Mouse (Mus musculus) stomach, embryonic 14.5 days (tissue): ENCODE results near the gene Dqx1. TPM values are rescaled to one million over a fixed set of nuclear protein-coding genes. Genes with fewer than 3 reads are reported as not detected.

Source experiments
- ATAC-seq: fragments of 200-750 bp; cut with Nextera tagmentation; 2 replicates; pipeline ENCODE4 v1.8.0; 2017; ENCODE audit warnings: low read depth, moderate TSS enrichment; ENCODE audit not compliant: insufficient number of reproducible peaks, insufficient read depth, low FRiP score
- H3K27ac ChIP-seq: fragments of 300-500 bp; sonication (generic); 2 replicates; pipeline ENCODE4 v1.5.1; 2014; ENCODE audit warnings: mild to moderate bottlenecking, low read length, moderate library complexity, mixed read lengths
- H3K27me3 ChIP-seq: fragments of 300-500 bp; sonication (generic); 2 replicates; pipeline ENCODE4 v1.6.1; 2014; ENCODE audit warnings: low read length, control low read depth, mixed read lengths; ENCODE audit not compliant: control insufficient read depth, insufficient read depth
- H3K36me3 ChIP-seq: fragments of 300-500 bp; sonication (generic); 2 replicates; pipeline ENCODE4 v1.6.1; 2014; ENCODE audit warnings: mild to moderate bottlenecking, control low read depth, low read length, moderate library complexity, mixed read lengths; ENCODE audit not compliant: control insufficient read depth, insufficient read depth
- H3K4me1 ChIP-seq: fragments of 300-500 bp; sonication (generic); 2 replicates; pipeline ENCODE4 v1.6.1; 2014; ENCODE audit warnings: low read length, control low read depth, mixed read lengths; ENCODE audit not compliant: control insufficient read depth, insufficient read depth
- H3K4me2 ChIP-seq: fragments of 300-500 bp; sonication (generic); replicated peaks from 2 replicates; pipeline ENCODE4 v1.6.1; 2014; ENCODE audit warnings: low read depth, low read length, control low read depth
- H3K4me3 ChIP-seq: fragments of 300-500 bp; sonication (generic); 2 replicates; pipeline ENCODE4 v1.5.1; 2014; ENCODE audit warnings: low read depth, low read length, control low read depth
- H3K9ac ChIP-seq: fragments of 300-500 bp; sonication (generic); replicated peaks from 2 replicates; pipeline ENCODE4 v1.6.1; 2014; ENCODE audit warnings: low read depth, mild to moderate bottlenecking, control low read depth, low read length, moderate library complexity, mixed read lengths
- H3K9me3 ChIP-seq: fragments of 300-500 bp; sonication (generic); 2 replicates; pipeline ENCODE4 v1.6.1; 2016; ENCODE audit warnings: low read depth, low read length, control low read depth; ENCODE audit not compliant: control insufficient read depth
- WGBS: fragments of 180-500 bp; shearing (Covaris S2); extraction: QIAGEN DNeasy Blood & Tissue Kit; methylation state at CpG from one replicate; pipeline ENCODE4 v1.1.7; 2014; 5-methylcytosine and 5-hydroxymethylcytosine counted together
- polyA plus RNA-seq: library from polyadenylated mRNA; unstranded; fragments of >200 nt; fragmentation: Nextera tagmentation; extraction: Ambion mirVana; gene quantifications from 2 replicates; pipeline ENCODE4 v1.2.1, GENCODE M21; 2014

Gene Dqx1
- polyA plus RNA-seq, 1 experiment from 2014 or later: 4.2 TPM

DNA sequence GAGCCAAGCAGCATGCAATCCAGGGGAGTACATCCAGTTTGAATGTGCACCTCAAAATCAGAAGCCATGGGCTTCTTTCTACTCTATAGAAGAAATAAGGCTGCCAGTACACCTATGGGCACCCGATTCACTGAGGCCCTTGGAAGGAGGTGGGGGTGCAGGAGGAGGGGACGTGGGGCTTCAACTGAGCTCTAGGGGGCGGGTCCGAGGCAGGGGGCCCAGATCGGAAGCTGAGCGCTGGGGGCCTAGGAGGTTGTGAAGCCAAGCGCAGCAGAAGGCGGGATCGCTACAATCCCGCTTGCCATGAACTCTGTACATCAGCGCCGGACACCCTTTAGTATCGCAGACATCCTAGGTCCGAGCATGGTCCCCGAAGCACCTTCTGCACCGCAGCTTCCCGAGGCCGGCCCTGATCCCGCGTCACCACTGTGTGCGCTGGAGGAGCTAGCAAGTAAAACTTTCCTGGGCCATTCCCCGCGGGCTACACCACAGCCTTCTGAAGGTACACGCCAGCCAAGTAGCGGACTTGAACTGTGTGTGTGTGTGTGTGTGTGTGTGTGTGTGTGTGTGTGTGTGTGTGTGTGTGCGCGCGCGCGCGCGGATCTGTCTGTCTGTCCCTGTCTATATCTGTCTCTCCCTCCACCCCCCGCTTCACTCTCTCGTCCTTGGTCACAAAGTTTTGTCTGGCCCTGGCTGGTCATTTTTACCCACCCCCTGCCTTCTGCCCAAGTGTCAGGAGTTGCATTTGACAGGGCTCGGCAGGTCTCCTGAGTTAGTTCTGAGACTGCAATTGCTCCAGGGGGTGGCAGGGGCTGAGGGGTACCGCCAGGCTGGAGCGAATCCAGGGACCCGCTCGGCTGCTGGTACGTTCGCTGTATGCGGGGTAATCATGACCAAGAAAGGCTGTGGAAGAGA lies 28.7 kb downstream of the Dqx1 start, which contains the start of gene Lbx2:
Gene Lbx2, plus strand, starts transcription at position 247 of the 915 bp plus-strand sequence.
- Histone ChIP-seq H3K9ac (no peak within 1 kb of the TSS), H3K4me2 (peak within 1 kb of the TSS; percentile 25; the same call in 1 of the 2 replicates), H3K9me3 (no peaks in the 10 kb centered on the region), H3K4me1 (0 out of 2 replicates have a peak, but pooled peaks cover 4% of the 10 kb centered on the region), H3K27me3 (peaks cover 52% of the 10 kb centered on the region), H3K4me3 (peak within 1 kb of the TSS; percentile 18; the same call in 1 of the 2 replicates), H3K36me3 (no peaks in the 10 kb centered on the region), H3K27ac (no peak within 1 kb of the TSS)
- 3% methylated on average over 37 of the region's 42 CpGs for WGBS
- no peak for ATAC-seq

DNA sequence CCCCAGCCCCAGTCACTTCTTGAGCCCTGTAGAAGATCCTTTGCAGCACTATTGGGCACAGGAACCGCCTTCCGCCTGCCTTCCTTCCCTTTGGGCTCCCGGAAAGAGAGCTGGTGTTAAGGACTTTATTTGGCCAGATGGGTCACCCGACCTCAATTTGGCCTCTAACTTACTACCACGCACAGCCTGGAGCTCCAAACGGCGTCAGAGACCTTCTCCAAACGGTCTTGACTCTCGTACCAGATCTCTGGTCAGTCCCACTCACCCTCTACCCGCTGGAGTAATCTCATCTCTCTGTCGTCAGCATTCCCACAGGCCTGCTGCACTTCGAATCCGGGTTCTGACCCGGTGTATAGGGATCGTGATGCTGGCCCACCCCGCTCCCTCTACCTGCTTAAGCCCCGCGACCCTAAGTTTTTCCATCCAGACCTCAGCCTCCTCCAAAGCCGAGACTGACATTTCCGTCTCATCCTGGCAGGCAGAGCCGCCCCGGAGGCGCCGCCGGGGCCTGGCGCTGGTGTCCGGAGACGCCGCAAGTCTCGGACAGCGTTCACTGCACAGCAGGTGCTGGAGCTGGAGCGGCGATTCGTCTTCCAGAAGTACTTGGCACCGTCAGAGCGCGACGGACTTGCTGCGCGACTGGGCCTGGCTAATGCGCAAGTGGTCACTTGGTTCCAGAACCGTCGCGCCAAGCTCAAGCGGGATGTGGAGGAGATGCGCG lies 29.7 kb downstream of the Dqx1 start:
- H3K4me2 ChIP-seq: peak overlapping the region; percentile 25
- 0 out of 2 replicates have a peak, but pooled peaks cover 4% of the 10 kb centered on the region for H3K4me1 ChIP-seq
- WGBS: 4% methylated on average over 47 of the region's 47 CpGs
- no peak for ATAC-seq
- no peaks in the 10 kb centered on the region for H3K9me3 ChIP-seq
- no peaks in the 10 kb centered on the region for H3K36me3 ChIP-seq
- peaks cover 51% of the 10 kb centered on the region for H3K27me3 ChIP-seq
- no peak overlapping the region for H3K9ac ChIP-seq
- no peak overlapping the region for H3K27ac ChIP-seq
- H3K4me3 ChIP-seq: peak overlapping the region; percentile 18; the same call in 1 of the 2 replicates

DNA sequence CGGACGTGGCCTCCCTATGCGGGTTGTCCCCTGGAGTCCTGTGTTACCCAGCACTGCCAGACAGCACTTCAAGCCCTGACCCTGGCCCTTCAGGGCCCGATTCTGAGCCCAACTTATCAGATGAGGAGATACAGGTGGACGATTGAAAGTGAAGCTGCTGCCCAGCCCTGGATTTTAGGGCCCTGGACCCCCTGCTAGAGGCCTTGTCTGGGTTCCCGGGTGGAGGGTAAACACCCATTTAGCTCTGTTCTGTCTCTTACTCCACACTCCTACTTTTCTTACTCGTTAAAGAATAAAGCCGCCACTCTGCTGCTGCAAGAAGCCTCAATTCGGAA lies 30.2 kb downstream of the Dqx1 start:
- H3K9ac ChIP-seq: no peak overlapping the region
- peak overlapping the region; percentile 18; the same call in 1 of the 2 replicates for H3K4me3 ChIP-seq
- peaks cover 47% of the 10 kb centered on the region for H3K27me3 ChIP-seq
- peak overlapping the region; percentile 25 for H3K4me2 ChIP-seq
- H3K9me3 ChIP-seq: no peaks in the 10 kb centered on the region
- H3K4me1 ChIP-seq: 0 out of 2 replicates have a peak, but pooled peaks cover 4% of the 10 kb centered on the region
- ATAC-seq: no peak
- no peaks in the 10 kb centered on the region for H3K36me3 ChIP-seq
- H3K27ac ChIP-seq: no peak overlapping the region
- 13% methylated on average over 9 of the region's 9 CpGs for WGBS

DNA sequence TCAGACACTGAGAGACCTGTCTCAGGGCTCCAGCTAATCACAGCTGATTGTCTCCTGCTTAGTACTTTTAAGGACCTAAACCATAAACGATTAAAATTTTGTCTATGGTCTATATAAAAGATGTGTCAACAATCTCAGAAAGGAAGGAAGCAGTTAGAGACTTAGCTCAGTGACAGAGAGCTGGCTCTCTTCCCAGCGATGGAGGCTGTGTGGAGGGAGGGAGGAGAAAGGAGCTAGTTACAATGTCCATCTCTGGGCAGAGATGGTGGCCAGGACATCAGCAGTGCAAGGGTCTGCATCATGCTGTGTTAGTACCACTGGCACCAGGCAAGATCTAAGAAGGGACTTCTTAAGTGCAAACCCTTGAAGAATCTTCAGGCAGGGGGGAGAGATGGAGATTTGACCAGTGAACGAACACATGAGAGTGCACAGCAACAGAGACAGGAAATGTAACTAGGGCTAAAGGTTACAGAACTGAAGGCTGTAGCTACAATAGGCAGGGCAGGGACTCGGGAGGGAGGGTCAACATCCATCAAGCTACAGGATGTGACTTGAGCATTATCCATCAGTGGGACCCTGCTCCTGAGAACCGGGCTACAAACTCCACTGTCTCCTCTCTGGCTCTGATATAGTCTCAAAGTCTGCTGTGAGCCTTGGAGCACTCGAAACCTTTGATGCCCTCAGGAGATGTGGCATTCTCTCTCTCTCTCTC lies 34.9 kb downstream of the Dqx1 start:
- Histone ChIP-seq H3K27me3 (peaks cover 16% of the 10 kb centered on the region), H3K4me1 (0 out of 2 replicates have a peak, but pooled peaks cover 2% of the 10 kb centered on the region), H3K9me3 (no peaks in the 10 kb centered on the region), H3K4me2 (no peak overlapping the region), H3K36me3 (no peaks in the 10 kb centered on the region), H3K9ac (no peak overlapping the region), H3K4me3 (no peak overlapping the region), H3K27ac (no peak overlapping the region)
- 29% methylated on average over 6 of the region's 6 CpGs for WGBS
- no peak for ATAC-seq

DNA sequence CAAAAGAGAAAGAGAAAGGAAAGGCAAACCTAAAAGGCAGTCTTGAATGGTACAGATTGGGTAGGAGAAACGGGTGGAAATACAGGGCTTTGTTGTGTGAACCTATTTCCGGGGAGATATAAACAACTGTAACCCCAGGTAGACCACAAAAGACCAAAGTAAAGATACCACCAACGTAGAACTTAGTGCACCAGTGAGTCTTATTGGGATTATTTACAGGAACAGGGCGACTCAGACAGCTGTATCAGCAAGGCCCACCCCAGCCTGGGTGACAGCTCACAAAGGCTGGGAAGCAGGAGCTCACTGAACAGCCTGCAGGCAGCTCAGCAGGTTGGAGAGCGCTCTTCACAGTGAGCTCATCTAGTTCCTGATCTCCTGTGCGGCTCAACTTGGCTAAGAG lies 38.3 kb downstream of the Dqx1 start:
- no peaks in the 10 kb centered on the region for H3K4me1 ChIP-seq
- H3K4me2 ChIP-seq: no peak overlapping the region
- ATAC-seq: no peak
- 42% methylated on average over 6 of the region's 6 CpGs for WGBS
- H3K9me3 ChIP-seq: no peaks in the 10 kb centered on the region
- no peaks in the 10 kb centered on the region for H3K36me3 ChIP-seq
- no peaks in the 10 kb centered on the region for H3K27me3 ChIP-seq
- H3K27ac ChIP-seq: no peak overlapping the region
- H3K4me3 ChIP-seq: no peak overlapping the region
- H3K9ac ChIP-seq: no peak overlapping the region

DNA sequence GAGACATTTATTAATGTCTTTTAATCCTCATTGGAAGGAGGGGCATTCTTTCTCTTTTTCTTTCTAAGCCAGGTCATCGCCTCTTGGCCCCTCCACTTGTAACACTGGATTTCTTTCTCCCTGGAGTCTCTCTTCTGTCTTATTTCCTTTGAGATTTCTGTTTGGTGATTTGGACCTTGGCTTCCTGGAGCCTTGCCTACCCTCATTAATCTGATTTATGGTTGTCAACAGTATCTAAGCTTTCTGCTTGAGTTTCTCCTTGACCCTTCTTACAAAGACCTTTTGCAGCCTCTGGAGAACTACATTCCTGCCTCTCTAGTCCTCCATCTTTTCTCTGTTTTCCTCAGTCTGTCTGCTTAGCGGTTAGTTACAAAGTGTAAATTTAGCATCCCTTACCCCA lies 40.8 kb downstream of the Dqx1 start:
- Histone ChIP-seq H3K9ac (no peak overlapping the region), H3K27me3 (no peaks in the 10 kb centered on the region), H3K36me3 (no peaks in the 10 kb centered on the region), H3K4me3 (no peak overlapping the region), H3K4me1 (peaks cover 10% of the 10 kb centered on the region; the same call in 1 of the 2 replicates), H3K27ac (no peak overlapping the region), H3K4me2 (no peak overlapping the region), H3K9me3 (no peaks in the 10 kb centered on the region)
- no peak for ATAC-seq
- WGBS: 38% methylated on average over 2 of the region's 2 CpGs

DNA sequence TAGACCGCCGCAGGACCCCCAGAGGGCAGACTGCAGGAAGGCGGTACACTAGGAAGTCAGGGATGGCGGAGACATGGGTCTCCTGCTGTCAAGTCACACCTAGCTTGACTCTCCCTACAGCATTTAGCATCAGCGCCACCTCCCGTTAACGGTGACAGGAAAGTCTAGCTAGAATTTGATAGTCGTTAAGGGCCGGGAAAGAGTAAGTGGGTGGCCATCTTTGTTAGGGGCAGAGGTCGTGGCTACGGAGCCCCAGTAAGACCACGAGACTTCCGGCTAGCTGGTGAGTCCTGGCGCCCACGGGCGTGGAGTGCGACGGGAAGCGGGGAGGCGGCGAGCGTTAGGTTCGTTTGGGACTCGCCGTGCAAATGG lies 43.7 kb downstream of the Dqx1 start, which contains the start of the genes Ccdc142 and Gm42688:
Gene Ccdc142, plus strand, starts transcription at position 286 of the 372 bp plus-strand sequence.
Gene Gm42688, plus strand, starts transcription at position 302 of the 372 bp plus-strand sequence.
- no peaks in the 10 kb centered on the region for H3K9me3 ChIP-seq
- peak within 1 kb of the TSS; percentile 57 for H3K9ac ChIP-seq
- H3K4me2 ChIP-seq: peak within 1 kb of the TSS; percentile 91
- peak within 1 kb of the TSS; percentile 81 for H3K27ac ChIP-seq
- H3K4me3 ChIP-seq: peak within 1 kb of the TSS; percentile 72
- H3K27me3 ChIP-seq: no peaks in the 10 kb centered on the region
- peaks cover 10% of the 10 kb centered on the region; the same call in 1 of the 2 replicates for H3K4me1 ChIP-seq
- under 1% methylated on average over 25 of the region's 25 CpGs for WGBS
- peak; percentile 87 for ATAC-seq
- H3K36me3 ChIP-seq: no peaks in the 10 kb centered on the region
